Mouse (Mus musculus): ENCODE results near the gene Simc1. TPM values are rescaled to one million over a fixed set of nuclear protein-coding genes. Genes with fewer than 3 reads are reported as not detected.
"Not testable (repeated sequence)": the region's sequence is repeated elsewhere in the genome, so short reads cannot be mapped to it uniquely, and the experiment has no call there.

Gene Simc1
- total RNA-seq (2021), result 1 to 10 TPM; 3.0 to 5.0 TPM
- long read RNA-seq, experiment 1, full-length matches to known transcripts, result 2 of 4 reads
- long read RNA-seq, experiment 1, partial matches to known transcripts, result 1 of 4 reads
- long read RNA-seq, experiment 1, other reads (novel, unspliced or antisense), result 1 of 4 reads
- long read RNA-seq, experiment 2, result 0 reads

DNA sequence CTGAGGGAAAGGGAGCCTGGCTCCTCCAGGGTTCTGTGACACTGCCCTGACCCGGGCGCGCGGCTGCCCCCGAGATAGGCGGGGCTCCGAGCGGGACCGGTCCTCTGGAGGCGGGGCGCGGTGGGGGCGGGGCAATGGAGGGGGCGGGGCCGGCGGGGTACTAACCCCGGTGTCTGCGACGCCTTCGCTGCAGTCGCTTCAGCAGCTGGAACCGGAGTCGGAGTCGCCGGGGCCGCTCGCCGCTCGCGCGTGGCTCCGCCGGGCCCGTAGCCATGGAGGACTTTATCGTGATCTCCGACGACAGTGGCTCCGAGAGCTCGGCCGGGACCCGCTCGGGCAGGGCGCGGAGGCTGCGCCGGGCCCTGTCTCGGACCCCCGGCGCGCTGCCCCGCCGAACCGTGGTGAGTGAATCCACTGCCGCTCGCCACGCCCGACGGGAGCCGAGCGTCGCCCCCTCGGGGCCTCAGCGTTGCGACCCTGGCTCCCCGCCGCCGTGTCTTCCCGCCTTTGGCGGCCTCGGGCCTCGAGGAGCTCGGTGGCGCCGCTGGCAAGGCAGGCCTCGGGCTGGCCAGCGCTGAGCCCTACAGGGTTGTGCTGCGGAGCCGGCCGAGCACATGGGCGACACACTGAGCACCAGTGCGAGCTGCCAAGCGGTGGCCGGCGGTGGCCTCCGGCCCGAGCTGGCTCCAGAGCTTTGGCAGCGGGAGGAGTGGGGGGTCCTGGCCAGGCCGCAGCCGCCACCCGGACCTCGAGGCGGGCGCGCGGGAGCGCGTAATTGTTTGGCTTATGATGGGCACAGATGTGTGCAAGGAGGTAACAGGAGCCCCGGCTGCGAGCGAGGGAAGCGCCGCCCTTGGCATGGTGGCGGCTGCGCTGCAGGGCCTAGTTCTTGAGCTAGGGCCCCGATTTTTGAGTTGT is at the start of gene Simc1:
Simc1 (plus strand) TSS at position 176 of the 918 bp plus-strand sequence.
- DNase-seq, result peak; percentile 78

DNA sequence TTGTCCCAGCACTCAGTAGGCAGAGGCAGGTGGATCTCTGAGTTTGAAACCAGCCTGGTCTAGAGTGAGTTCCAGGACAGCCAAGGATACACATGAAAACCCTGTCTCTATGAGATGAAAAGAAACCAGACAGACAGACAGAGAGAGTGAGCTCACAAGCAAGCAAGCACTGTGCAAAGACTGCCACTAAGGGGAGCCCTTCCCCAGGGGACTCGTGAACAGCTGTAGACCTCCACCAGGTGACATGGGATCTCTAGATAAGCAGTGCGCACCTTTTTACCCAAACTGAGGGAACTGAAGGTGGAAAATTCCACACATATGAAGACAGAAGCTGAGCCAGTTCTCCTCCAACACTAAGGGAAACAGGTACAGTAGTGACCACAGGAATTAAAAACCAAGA is 46.5 kb upstream of the Simc1 start:
- no peak for DNase-seq

- no peak for DNase-seq
Observed at GRCm38 (mm10) chr13:54459282-54459681, 44.3 kb upstream of the Simc1 start.

- DNase-seq, result peak; percentile 90
Observed at GRCm38 (mm10) chr13:54468098-54469011, 35.2 kb upstream of the Simc1 start, which contains the start of gene Thoc3. TSS of gene Thoc3 (minus strand) at chr13:54468849.

DNA sequence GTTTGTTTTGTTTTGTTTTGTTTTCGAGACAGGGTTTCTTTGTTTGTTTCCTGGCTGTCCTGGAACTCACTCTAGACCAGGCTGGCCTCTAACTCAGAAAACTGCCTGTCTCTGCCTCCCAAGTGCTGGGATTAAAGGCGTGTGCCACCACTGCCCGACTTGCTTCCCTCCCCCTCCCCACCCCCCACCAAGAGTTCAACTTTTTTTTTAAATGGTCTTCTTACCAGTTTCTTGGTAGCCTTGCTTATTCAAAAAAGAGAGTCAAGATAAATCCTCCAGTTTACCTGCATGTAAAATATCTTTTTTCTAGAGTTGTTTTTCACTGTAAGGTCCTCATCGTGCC is 34.6 kb upstream of the Simc1 start:
- DNase-seq, result no peak

- no peak for DNase-seq
Observed at GRCm38 (mm10) chr13:54471967-54472366, 31.6 kb upstream of the Simc1 start.

DNA sequence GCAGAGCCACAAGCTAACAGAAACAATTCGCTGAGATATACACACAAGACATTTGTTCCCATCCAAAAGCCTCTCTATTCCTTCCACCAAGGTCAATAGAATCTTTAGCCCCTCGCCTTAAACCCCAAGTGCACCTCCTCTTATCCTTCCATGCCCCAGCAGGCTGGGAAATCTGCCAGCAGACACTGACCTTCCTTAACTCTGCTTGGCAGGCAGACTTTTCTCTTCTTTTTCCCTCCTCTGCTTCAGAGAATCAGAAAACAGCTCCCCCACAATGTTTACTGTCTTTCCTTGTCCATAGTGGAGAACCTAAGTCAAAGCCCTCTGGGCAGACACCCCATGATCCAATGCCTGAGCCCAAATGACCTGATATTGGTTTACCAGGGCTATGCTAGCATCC is 28.6 kb upstream of the Simc1 start:
- DNase-seq, result no peak

GRCm38 (mm10) chr13:54475702-54476101 is 27.9 kb upstream of the Simc1 start:
- no peak for DNase-seq

- no peak for DNase-seq
Observed at GRCm38 (mm10) chr13:54479286-54479685, 24.3 kb upstream of the Simc1 start.

DNA sequence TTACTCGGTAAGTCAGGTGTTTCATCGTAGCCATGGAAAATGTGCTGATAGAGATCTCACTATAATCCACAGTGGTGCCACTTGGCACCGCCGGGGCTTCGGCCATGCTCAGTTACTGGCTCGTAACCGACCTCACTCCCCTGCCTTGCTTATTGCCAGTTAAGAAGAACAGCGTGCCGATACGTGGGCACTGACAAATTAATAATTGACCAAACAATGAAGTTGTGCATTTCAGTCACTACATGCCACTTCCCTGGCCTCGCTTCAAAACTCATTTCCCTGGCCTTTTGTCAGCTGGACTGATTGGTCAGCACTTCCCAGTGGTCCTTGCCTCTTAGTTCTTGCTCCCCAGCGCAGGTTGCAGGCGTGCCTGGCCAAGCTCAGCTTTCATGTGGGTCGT is 22.1 kb upstream of the Simc1 start:
- no peak for DNase-seq

- no peak for DNase-seq
Observed at GRCm38 (mm10) chr13:54490411-54490810, 13.2 kb upstream of the Simc1 start.

- no peak for DNase-seq
Observed at GRCm38 (mm10) chr13:54491381-54491780, 12.2 kb upstream of the Simc1 start.

DNA sequence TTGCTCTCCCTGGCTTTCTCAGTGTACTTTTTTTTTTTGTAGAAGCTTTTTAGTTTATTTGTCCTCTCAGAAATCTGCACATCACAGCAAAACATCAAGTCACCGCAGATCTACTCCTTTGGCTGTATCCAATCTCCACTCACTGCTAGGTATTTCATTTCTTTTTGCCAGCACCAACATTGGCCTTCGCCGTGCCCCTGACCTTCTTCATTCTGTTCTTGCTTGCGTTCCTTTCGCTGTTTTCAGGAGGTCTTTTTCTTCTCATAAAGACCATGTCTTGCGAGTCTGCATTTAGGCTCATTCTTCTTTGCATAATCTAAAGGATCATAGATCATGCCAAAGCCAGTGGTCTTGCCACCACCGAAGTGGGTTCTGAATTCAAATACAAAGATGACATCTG is 4.0 kb upstream of the Simc1 start:
- DNase-seq, result not testable (repeated sequence)

DNA sequence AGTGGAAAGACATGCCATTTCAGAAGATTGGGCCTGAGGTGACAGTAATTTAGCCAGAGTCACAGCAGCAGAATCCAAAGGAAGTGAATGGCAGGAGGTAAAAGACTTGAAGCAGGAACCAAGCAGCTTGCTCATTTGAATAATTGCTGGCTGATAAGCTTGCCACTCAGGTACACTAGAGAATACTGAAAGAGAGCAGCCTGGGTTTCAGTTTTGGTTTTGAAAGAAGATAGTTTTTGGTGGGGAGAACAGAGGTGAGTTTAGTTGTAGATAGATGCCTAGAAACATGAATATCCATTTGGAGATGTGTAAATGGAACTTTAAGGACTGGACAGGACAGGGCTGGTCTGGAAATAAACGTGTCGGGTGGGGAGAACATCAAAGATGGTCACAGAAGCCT is 2.2 kb upstream of the Simc1 start:
- no peak for DNase-seq

DNA sequence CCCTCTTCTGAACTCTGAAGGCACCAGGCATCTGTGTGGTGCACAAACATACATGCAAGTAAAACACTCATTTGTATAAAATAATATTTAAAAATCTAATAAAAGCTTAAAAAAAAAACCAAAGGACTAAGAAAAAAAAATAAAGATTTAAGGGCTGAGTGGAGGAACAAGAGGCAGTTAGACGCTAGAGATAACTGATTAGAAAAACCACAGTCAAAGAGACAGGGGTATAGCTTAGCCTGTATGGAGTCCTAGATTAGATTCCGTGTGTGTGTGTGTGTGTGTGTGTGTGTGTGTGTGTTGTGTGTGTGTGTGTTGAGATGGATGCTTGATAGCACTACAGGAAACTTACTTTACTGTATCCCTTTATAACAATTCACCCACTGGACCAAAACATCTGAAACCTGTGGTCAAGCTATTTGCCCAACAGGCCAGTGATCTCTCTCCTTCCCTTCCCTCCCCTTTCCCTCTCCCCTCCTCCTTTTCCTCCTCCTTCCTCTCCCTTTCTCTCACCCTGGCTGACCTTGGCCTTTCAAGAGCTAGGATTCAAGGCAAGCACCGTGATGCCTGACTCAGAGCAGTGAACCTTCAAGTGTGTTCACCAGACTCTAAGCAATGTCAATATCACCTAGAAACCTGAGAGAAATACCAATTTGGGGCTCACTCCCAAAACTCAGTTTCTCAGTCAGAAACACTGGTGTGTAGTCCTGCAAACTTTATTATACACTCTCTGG is 1.5 kb upstream of the Simc1 start:
- DNase-seq, result no peak

- DNase-seq, result no peak
Observed at GRCm38 (mm10) chr13:54503278-54503603, 338 bp upstream of the Simc1 start.

- DNase-seq, result no peak
Observed at GRCm38 (mm10) chr13:54504611-54505260, 1.2 kb downstream of the Simc1 start.

GRCm38 (mm10) chr13:54505920-54506319 is 2.3 kb downstream of the Simc1 start:
- DNase-seq, result no peak

DNA sequence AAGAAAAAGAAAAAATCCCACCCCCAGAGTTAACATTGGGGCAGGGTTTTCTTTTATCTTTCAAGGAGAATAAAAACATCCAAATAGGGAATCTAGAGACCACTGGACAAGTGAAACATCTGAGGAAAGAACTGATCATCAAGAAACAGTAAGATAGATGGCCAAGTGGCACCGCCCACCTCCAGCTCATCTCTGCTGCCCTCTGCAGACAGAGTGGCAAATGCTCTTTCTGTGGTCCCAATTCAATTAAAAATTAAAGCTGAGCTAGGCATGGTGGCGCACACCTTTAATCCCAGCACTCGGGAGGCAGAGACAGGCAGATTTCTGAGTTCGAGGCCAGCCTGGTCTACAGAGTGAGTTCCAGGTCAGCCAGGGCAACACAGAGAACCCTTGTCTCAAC is 16.6 kb downstream of the Simc1 start:
- DNase-seq, result no peak

DNA sequence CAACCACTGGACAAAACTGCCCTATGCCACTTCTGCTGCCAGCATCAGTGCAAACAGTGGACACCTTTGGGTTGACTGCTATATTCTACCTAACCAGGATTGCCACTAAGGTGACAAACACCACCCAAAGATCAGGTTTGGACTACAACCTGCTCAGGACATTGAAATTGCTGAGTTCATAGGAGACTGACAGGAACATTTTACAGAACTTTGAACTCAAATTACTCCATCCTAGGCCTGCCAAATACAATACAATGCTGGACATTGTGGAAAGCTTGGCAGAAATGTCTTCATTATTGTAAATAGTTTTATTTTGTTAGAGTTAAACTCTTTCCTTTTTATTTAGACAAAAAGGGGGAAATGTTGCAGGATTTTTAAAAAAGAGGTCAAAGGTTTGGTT is 17.6 kb downstream of the Simc1 start:
- no peak for DNase-seq

DNA sequence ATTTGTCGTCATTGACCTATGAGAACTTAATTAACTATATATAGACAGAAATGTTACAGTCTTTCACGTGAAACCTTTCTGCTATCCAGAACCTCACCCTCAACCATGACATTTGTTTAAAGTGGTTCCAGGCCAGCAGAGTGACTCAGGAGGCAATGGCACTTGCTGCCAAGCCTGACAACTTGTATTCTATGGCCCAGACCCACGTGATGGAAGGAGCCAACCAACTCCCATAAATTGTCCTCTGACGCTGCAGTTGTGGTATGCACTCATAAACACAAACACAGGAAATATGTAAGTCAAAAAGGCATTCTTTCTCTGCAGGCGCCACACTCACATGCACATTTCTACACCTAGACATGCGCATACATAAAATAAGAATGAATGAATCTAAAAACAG is 23.6 kb downstream of the Simc1 start:
- DNase-seq, result no peak

DNA sequence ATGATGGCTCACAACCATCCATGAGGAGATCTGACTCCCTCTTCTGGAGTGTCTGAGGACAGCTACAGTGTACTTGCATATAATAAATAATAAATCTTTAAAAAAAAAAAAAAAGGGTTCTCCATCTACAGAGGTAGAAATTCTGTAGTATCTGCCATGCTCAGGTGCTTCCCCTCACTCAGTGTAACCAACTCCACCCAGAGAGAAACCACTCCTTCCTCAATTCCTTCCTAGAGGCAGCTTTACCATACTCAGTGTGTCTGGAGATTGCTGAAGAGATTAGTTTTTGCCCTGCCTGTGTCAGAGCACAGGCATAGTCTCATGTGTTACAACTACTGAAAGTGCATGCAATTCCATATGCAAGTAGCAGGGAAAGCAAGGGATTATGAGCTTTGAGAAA is 28.6 kb downstream of the Simc1 start:
- DNase-seq, result no peak

Data from gastrocnemius, postnatal 10 days (tissue).